Mouse (Mus musculus): ENCODE data around the gene Riox2. TPM values are rescaled to one million over a fixed set of nuclear protein-coding genes. Genes with fewer than 3 reads are reported as not detected.

The Riox2 gene
- total RNA-seq, 2 experiments from 2014 or later = 12.9 to 14.5 TPM

- intact Hi-C loops (cut with DNase I) = no loop called here
These were observed 45.4 kb downstream of the Riox2 start for GRCm38 (mm10) chr16:59516965-59517364.

DNA sequence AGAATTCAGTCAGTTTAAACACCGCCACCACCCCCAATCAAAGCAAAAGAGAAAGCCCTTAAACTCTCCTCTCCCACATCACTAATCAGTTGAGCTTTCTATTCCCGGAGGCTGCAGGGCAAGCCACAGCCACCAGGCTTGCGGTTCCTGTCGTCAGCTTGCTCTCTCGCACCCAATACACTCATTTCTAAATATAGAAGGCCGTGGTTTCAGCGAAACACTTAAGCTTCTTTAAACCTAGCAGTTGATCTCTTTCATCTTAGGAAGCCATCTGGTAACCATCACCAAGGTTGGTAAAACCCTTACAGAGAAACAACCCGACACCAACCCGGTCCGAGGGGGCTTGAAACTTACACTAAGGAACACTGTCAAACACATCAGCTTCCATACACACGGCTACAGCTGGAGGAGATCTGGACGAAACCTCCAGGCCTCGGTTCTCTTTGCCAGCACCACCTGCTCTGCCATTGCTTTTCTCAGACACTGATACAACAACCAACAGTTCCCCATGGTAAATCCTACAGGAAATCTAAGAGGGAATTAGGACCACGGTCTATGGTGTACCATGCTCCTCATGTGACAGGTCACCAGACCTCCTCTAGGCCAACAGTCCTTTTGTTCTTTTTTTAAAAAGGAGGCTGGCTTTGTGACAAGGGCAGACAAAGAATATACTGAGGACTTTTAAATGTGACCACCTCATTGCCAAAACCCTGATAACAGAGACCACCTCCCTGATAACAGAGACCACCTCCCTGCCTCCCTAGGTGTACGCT lies 46.1 kb downstream of the Riox2 start:
- no peak for DNase-seq (ENCODE audit: low spot score in 2 of 2)
- intact Hi-C loops (cut with DNase I) = no loop called here

More at GRCm38 (mm10) chr16:59516965-59517364, 45.4 kb downstream of the Riox2 start:
- DNase-seq (ENCODE audit: low spot score in 2 of 2) = no peak

DNA sequence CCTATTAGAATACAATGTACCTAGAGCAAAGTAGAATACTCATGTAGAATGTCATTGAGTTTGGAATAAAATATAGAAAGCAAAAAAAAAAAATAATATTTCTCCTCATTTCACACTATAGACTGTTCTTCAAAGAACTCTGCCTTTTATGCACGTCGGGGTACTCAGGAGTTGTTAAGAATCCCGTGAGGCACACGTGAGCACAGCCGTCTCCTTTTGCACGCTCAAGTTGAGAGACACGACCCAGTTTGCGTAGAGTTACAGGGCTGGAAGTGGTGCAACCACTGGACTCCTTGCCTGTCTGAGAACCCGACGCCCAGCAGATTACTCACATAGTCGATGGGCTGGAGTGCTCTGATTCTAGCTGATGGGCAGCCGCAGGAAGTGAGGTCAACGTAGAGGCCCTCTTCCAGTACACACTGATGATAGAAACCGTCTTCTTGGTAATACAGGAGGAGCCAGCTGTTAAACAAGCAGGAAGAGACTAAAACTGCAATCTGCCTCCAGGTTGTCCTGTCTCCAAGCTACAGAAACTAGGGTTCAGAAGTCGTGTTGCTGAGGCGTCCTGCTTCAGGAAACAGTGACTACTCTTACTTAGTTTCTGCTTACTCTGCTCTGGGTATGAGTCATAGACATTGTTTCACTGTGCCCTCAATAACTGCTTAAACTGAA lies 50.3 kb downstream of the Riox2 start:
- intact Hi-C loops (cut with DNase I) = no loop called here
- no peak for DNase-seq (ENCODE audit: low spot score in 2 of 2)

DNA sequence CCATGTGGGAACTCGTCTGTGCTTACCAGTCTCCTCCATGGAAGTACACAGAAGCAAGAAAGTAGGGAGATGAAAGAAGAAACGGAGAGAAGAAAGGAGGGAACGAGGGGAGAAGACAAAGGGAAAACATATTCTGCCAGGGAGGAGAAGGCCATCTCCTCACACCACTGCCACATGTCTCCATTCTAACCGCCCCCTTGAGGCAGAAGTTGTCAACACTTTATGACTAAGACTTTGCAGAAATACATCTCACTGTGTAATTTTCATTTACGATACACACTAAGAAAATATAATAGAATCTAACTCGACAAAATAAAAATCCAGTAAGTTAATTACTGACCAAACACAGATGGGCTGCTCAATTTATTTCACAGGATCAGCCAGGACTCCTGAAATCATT lies 55.4 kb downstream of the Riox2 start:
- no peak for DNase-seq (ENCODE audit: low spot score in 2 of 2)
- intact Hi-C loops (cut with DNase I) = no loop called here

DNA sequence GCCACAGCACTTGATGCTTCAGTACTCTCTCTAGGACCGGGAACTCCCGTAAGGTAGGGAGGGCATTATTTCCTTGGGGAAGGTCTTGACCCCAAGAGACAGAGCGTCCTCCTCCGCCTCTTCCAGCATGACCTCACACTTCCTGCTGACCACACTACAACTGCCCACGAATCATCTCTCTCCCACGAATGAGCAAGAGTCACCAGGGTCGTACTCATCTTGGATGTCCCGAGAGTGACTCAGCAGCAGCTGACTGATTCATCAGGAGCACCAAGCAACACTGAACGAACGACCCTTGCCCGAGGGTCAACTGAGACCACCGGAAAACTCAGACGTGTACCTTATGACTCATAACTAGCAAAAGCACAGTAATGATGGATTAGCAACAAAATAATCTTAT lies 58.0 kb downstream of the Riox2 start:
- intact Hi-C loops (cut with DNase I) = no loop called here
- DNase-seq (ENCODE audit: low spot score in 2 of 2) = no peak

DNA sequence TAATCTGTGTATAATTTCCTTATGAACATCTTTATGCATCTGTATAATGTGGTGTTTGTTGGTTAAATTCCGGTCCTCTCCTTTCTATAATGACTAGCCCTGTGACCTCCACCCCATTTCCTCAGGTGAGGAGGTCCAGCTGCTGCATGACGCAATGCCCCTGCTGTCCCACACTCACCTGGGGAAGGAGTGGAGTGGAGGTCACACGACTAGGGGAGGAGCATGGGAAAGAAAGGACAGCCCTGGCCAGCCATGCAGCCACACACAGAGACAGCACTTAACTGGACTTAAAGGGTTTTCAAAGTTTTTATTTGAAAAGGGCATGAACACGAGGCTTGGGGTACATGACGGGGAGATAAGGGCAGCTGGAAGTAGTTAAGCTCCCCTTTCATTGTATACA lies 59.7 kb downstream of the Riox2 start:
- no peak for DNase-seq (ENCODE audit: low spot score in 2 of 2)
- intact Hi-C loops (cut with DNase I) = no loop called here

GRCm38 (mm10) chr16:59532561-59532960 lies 61.0 kb downstream of the Riox2 start:
- DNase-seq (ENCODE audit: low spot score in 2 of 2) = no peak
- intact Hi-C loops (cut with DNase I) = no loop called here

GRCm38 (mm10) chr16:59534349-59534748 lies 62.8 kb downstream of the Riox2 start:
- no peak for DNase-seq (ENCODE audit: low spot score in 2 of 2)
- intact Hi-C loops (cut with DNase I) = no loop called here

DNA sequence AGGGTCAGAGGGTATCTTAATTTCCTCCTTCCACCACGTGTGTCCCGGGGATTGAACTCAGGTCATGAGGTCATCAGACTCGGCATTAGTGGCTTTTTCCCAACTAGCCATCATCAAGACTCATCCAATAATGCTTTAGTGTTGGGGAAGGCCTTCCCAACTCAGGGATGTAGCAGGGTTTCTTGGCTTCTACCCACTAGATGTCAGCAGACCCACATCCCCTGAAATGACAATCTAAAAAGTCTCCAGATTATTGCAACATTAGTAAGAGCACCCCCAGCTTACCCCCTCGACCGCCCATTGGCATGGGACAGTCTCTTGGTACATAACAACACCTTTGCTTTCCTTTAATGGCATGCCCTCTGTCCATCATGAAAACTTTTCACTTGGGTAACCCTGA lies 64.1 kb downstream of the Riox2 start:
- intact Hi-C loops (cut with DNase I) = loop anchor here (5.0 kb wide), 1 partner anchor 77 kb away; no protein-coding TSS in a partner anchor
- DNase-seq (ENCODE audit: low spot score in 2 of 2) = no peak

DNA sequence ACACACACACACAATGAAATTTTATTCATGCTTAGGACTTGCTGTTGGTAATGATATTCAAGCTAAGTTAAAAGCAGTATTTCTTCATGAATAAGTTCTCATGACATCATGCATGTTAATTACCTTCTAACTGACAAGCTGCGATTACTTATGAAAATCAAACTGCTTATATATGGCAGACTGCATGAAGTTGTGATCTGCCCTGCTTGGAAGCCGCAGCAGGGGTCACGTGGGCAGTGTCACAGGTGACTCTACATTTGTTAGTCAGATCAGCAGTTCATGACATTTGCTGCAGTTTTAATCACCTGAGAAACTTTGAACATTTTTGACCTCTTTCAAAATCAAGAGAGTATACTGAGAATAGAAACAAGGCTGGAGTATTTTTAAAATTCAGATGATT lies 69.4 kb downstream of the Riox2 start:
- no peak for DNase-seq (ENCODE audit: low spot score in 2 of 2)
- intact Hi-C loops (cut with DNase I) = no loop called here

DNA sequence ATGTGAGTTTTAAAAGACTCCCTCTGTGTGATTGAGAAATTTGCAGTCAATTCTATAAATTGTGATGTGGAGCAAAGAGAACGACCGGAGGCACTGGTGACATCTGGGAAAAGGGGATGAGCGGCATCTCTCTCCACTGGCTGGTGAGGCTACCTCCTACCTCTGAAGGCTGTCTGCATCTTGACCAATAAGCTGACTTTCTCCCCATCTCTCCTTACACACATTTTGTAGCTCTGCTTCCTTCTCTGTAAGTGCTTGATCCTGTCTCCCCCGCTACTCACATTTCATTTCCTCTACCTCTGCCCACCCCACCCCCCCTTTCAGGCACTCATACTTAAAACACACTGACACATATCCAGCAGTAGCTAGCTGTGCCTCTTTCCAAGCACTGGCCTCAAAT lies 69.8 kb downstream of the Riox2 start:
- DNase-seq (ENCODE audit: low spot score in 2 of 2) = no peak
- intact Hi-C loops (cut with DNase I) = no loop called here

Other genes starting within 250 kb of the Riox2 start
- gene Olfr201, start 199.1 kb upstream of the Riox2 start, total RNA-seq (2021) = not detected
- not detected for gene Olfr202, start 185.0 kb upstream of the Riox2 start, total RNA-seq (2021)
- not detected for gene Olfr203, start 172.9 kb upstream of the Riox2 start, total RNA-seq (2021)
- gene Olfr204, start 153.5 kb upstream of the Riox2 start, total RNA-seq (2021) = under 1 TPM in 1 of 2 experiments, not detected in 1; 0.07 TPM
- not detected for gene Olfr205, start 140.6 kb upstream of the Riox2 start, total RNA-seq (2021)
- not detected for gene Olfr206, start 122.5 kb upstream of the Riox2 start, total RNA-seq (2021)
- gene Olfr209, start 107.8 kb upstream of the Riox2 start, total RNA-seq (2021) = not detected
- gene Gabrr3, start 64.4 kb upstream of the Riox2 start, total RNA-seq (2021) = under 1 TPM in 1 of 2 experiments, not detected in 1; 0.20 TPM
- 1 to 10 TPM; 3.2 to 5.4 TPM for gene Crybg3, start 129.2 kb downstream of the Riox2 start, total RNA-seq (2021)
- 10 to 100 TPM; 30.6 to 31.6 TPM for gene Arl6, start 167.6 kb downstream of the Riox2 start, total RNA-seq (2021)